Mouse (Mus musculus): Measurements from ENCODE around the gene Col23a1. TPM values are rescaled to one million over a fixed set of nuclear protein-coding genes. Genes with fewer than 3 reads are reported as not detected.

Gene Col23a1
- polyA plus RNA-seq, 1 experiment from 2014 or later, result 0.40 TPM

- Histone ChIP-seq H3K4me3 (ENCODE audit: inconsistent target) (no peak overlapping the region), H3K27ac (no peak overlapping the region), H3K79me2 (ENCODE audit: inconsistent target) (no peaks in the 10 kb centered on the region), H3K36me3 (ENCODE audit: inconsistent target) (no peaks in the 10 kb centered on the region)
- WGBS (ENCODE audit: missing documents), result 87% methylated on average over 7 of the region's 7 CpGs
These were observed 125.4 kb downstream of the Col23a1 start for GRCm38 (mm10) chr11:51415049-51415688.

- 23% methylated on average over 3 of the region's 3 CpGs for WGBS (ENCODE audit: missing documents)
- H3K36me3 ChIP-seq (ENCODE audit: inconsistent target), result no peaks in the 10 kb centered on the region
- H3K27ac ChIP-seq, result no peak overlapping the region
- H3K4me3 ChIP-seq (ENCODE audit: inconsistent target), result no peak overlapping the region
- H3K79me2 ChIP-seq (ENCODE audit: inconsistent target), result no peaks in the 10 kb centered on the region
These were observed 129.1 kb downstream of the Col23a1 start for GRCm38 (mm10) chr11:51418807-51419206.

- Histone ChIP-seq H3K79me2 (ENCODE audit: inconsistent target) (no peaks in the 10 kb centered on the region), H3K27ac (no peak overlapping the region), H3K36me3 (ENCODE audit: inconsistent target) (no peaks in the 10 kb centered on the region), H3K4me3 (ENCODE audit: inconsistent target) (no peak overlapping the region)
- WGBS (ENCODE audit: missing documents), result 100% methylated on average over 2 of the region's 2 CpGs
These were observed 132.2 kb downstream of the Col23a1 start for GRCm38 (mm10) chr11:51421878-51422277.

GRCm38 (mm10) chr11:51422713-51423112, 133.0 kb downstream of the Col23a1 start:
- no peak overlapping the region for H3K4me3 ChIP-seq (ENCODE audit: inconsistent target)
- no peaks in the 10 kb centered on the region for H3K36me3 ChIP-seq (ENCODE audit: inconsistent target)
- 75% methylated on average over 14 of the region's 14 CpGs for WGBS (ENCODE audit: missing documents)
- H3K79me2 ChIP-seq (ENCODE audit: inconsistent target), result no peaks in the 10 kb centered on the region
- no peak overlapping the region for H3K27ac ChIP-seq

- WGBS (ENCODE audit: missing documents), result 89% methylated on average over 3 of the region's 3 CpGs
- H3K4me3 ChIP-seq (ENCODE audit: inconsistent target), result no peak overlapping the region
- no peaks in the 10 kb centered on the region for H3K36me3 ChIP-seq (ENCODE audit: inconsistent target)
- no peaks in the 10 kb centered on the region for H3K79me2 ChIP-seq (ENCODE audit: inconsistent target)
- no peak overlapping the region for H3K27ac ChIP-seq
These were observed 136.4 kb downstream of the Col23a1 start for GRCm38 (mm10) chr11:51426155-51426554.

- WGBS (ENCODE audit: missing documents), result 73% methylated on average over 16 of the region's 16 CpGs
- no peaks in the 10 kb centered on the region for H3K36me3 ChIP-seq (ENCODE audit: inconsistent target)
- no peaks in the 10 kb centered on the region for H3K79me2 ChIP-seq (ENCODE audit: inconsistent target)
- no peak overlapping the region for H3K4me3 ChIP-seq (ENCODE audit: inconsistent target)
- H3K27ac ChIP-seq, result no peak overlapping the region
These were observed 139.9 kb downstream of the Col23a1 start for GRCm38 (mm10) chr11:51429428-51430179.

- Histone ChIP-seq H3K4me3 (ENCODE audit: inconsistent target) (no peak overlapping the region), H3K79me2 (ENCODE audit: inconsistent target) (no peaks in the 10 kb centered on the region), H3K27ac (no peak overlapping the region), H3K36me3 (ENCODE audit: inconsistent target) (no peaks in the 10 kb centered on the region)
- WGBS (ENCODE audit: missing documents), result 77% methylated on average over 8 of the region's 8 CpGs
These were observed 140.5 kb downstream of the Col23a1 start for GRCm38 (mm10) chr11:51430180-51430578.

GRCm38 (mm10) chr11:51431287-51431686, 141.6 kb downstream of the Col23a1 start:
- no peaks in the 10 kb centered on the region for H3K79me2 ChIP-seq (ENCODE audit: inconsistent target)
- H3K27ac ChIP-seq, result no peak overlapping the region
- 57% methylated on average over 3 of the region's 3 CpGs for WGBS (ENCODE audit: missing documents)
- no peak overlapping the region for H3K4me3 ChIP-seq (ENCODE audit: inconsistent target)
- H3K36me3 ChIP-seq (ENCODE audit: inconsistent target), result no peaks in the 10 kb centered on the region

GRCm38 (mm10) chr11:51431968-51432367, 142.2 kb downstream of the Col23a1 start:
- Histone ChIP-seq H3K79me2 (ENCODE audit: inconsistent target) (no peaks in the 10 kb centered on the region), H3K4me3 (ENCODE audit: inconsistent target) (no peak overlapping the region), H3K27ac (no peak overlapping the region), H3K36me3 (ENCODE audit: inconsistent target) (no peaks in the 10 kb centered on the region)
- 86% methylated on average over 5 of the region's 8 CpGs for WGBS (ENCODE audit: missing documents)

- H3K4me3 ChIP-seq (ENCODE audit: inconsistent target), result no peak overlapping the region
- 100% methylated on average over 7 of the region's 7 CpGs for WGBS (ENCODE audit: missing documents)
- H3K36me3 ChIP-seq (ENCODE audit: inconsistent target), result no peaks in the 10 kb centered on the region
- no peak overlapping the region for H3K27ac ChIP-seq
- H3K79me2 ChIP-seq (ENCODE audit: inconsistent target), result no peaks in the 10 kb centered on the region
These were observed 152.3 kb downstream of the Col23a1 start for GRCm38 (mm10) chr11:51442006-51442405.

- Histone ChIP-seq H3K36me3 (ENCODE audit: inconsistent target) (no peaks in the 10 kb centered on the region), H3K27ac (no peak overlapping the region), H3K4me3 (ENCODE audit: inconsistent target) (no peak overlapping the region), H3K79me2 (ENCODE audit: inconsistent target) (no peaks in the 10 kb centered on the region)
- WGBS (ENCODE audit: missing documents), result 81% methylated on average over 8 of the region's 8 CpGs
These were observed 152.9 kb downstream of the Col23a1 start for GRCm38 (mm10) chr11:51442599-51442998.

- Histone ChIP-seq H3K27ac (no peak overlapping the region), H3K36me3 (ENCODE audit: inconsistent target) (no peaks in the 10 kb centered on the region), H3K4me3 (ENCODE audit: inconsistent target) (no peak overlapping the region), H3K79me2 (ENCODE audit: inconsistent target) (no peaks in the 10 kb centered on the region)
- 82% methylated on average over 2 of the region's 2 CpGs for WGBS (ENCODE audit: missing documents)
These were observed 154.1 kb downstream of the Col23a1 start for GRCm38 (mm10) chr11:51443818-51444217.

- Histone ChIP-seq H3K79me2 (ENCODE audit: inconsistent target) (no peaks in the 10 kb centered on the region), H3K27ac (no peak overlapping the region), H3K4me3 (ENCODE audit: inconsistent target) (no peak overlapping the region), H3K36me3 (ENCODE audit: inconsistent target) (no peaks in the 10 kb centered on the region)
- 85% methylated on average over 7 of the region's 7 CpGs for WGBS (ENCODE audit: missing documents)
These were observed 154.9 kb downstream of the Col23a1 start for GRCm38 (mm10) chr11:51444649-51445048.

- Histone ChIP-seq H3K27ac (no peak overlapping the region), H3K36me3 (ENCODE audit: inconsistent target) (no peaks in the 10 kb centered on the region), H3K4me3 (ENCODE audit: inconsistent target) (no peak overlapping the region), H3K79me2 (ENCODE audit: inconsistent target) (no peaks in the 10 kb centered on the region)
- WGBS (ENCODE audit: missing documents), result 32% methylated on average over 6 of the region's 6 CpGs
These were observed 157.1 kb downstream of the Col23a1 start for GRCm38 (mm10) chr11:51446711-51447425.

- H3K79me2 ChIP-seq (ENCODE audit: inconsistent target), result no peaks in the 10 kb centered on the region
- H3K4me3 ChIP-seq (ENCODE audit: inconsistent target), result no peak overlapping the region
- 89% methylated on average over 4 of the region's 4 CpGs for WGBS (ENCODE audit: missing documents)
- no peaks in the 10 kb centered on the region for H3K36me3 ChIP-seq (ENCODE audit: inconsistent target)
- no peak overlapping the region for H3K27ac ChIP-seq
These were observed 158.5 kb downstream of the Col23a1 start for GRCm38 (mm10) chr11:51448256-51448655.

Measured in macrophage (primary cell).